10 mouse cellular contexts compared by ENCODE assay signal in genomic region chr11:109069326-109069709, GRCm38 (mm10).
DNase-seq lines count a peak whose midpoint lies in the region; ATAC-seq lines count a peak whose summit lies in the region.
"Had no signal": no experiment of that assay in that cellular context is flagged by ENCODE, and none has a peak within 500 bp of the region (broad histone marks: within the 10 kb centered on the region; RNA-seq: fewer than 3 reads in every experiment).

No protein-coding gene starts in this region.

- peak; percentile 83 to 90 for DNase-seq in adrenal gland, adult (ENCODE audit: inconsistent age in 2 of 2, low spot score in 1 of 2)
- DNase-seq in adrenal gland, adult 18-20 months (ENCODE audit: low spot score in 2 of 2): no peak
- no peak for DNase-seq in neural tube, embryonic 11.5 days (ENCODE audit: low spot score)
- no peak for DNase-seq in neural tube, embryonic 10.5 days (ENCODE audit: extremely low spot score, low spot score)
- no peak for DNase-seq in right cerebral cortex, adult 2 months (ENCODE audit: low spot score in 2 of 2)
- DNase-seq in right cerebral cortex, postnatal 4 days: no peak

- H3K27me3 ChIP-seq in neural tube, embryonic 11.5 days (ENCODE audit: control insufficient read depth, insufficient read depth, low read length): no peaks in the 10 kb centered on the region
- peaks cover 26% of the 10 kb centered on the region for H3K27me3 ChIP-seq in limb, embryonic 13.5 days
- H3K27me3 ChIP-seq: stomach, embryonic 15.5 days had no signal

- no peaks in the 10 kb centered on the region for H3K9me3 ChIP-seq in neural tube, embryonic 11.5 days (ENCODE audit: control insufficient read depth, low read length)
- no peaks in the 10 kb centered on the region for H3K9me3 ChIP-seq in limb, embryonic 13.5 days
- H3K9me3 ChIP-seq: stomach, embryonic 15.5 days had no signal

- H3K4me1 ChIP-seq in neural tube, embryonic 11.5 days (ENCODE audit: control insufficient read depth, insufficient read depth, low read length): peaks cover 30% of the 10 kb centered on the region
- peaks cover 30% of the 10 kb centered on the region for H3K4me1 ChIP-seq in limb, embryonic 13.5 days

- peak overlapping the region; percentile 14; the same call in 1 of the 2 replicates for H3K4me2 ChIP-seq in neural tube, embryonic 11.5 days (ENCODE audit: low read depth)
- H3K4me2 ChIP-seq in limb, embryonic 13.5 days (replicated peaks): peak overlapping the region; percentile 32
- H3K4me2 ChIP-seq: stomach, embryonic 15.5 days had no signal

- H3K27ac ChIP-seq in neural tube, embryonic 11.5 days (ENCODE audit: low read depth, low read length): peak overlapping the region; percentile 88
- no peak overlapping the region for H3K27ac ChIP-seq in limb, embryonic 13.5 days
- H3K27ac ChIP-seq: left cerebral cortex, adult 2 months; stomach, embryonic 15.5 days had no signal

- no peaks in the 10 kb centered on the region for H3K36me3 ChIP-seq in neural tube, embryonic 11.5 days (ENCODE audit: control insufficient read depth, insufficient read depth, low read length)
- no peaks in the 10 kb centered on the region for H3K36me3 ChIP-seq in limb, embryonic 13.5 days
- H3K36me3 ChIP-seq: stomach, embryonic 15.5 days had no signal

- H3K4me3 ChIP-seq in neural tube, embryonic 11.5 days (ENCODE audit: low read depth, low read length): no peak overlapping the region
- H3K4me3 ChIP-seq in limb, embryonic 13.5 days: no peak overlapping the region
- H3K4me3 ChIP-seq: left cerebral cortex, adult 2 months; stomach, embryonic 15.5 days had no signal

- H3K9ac ChIP-seq in neural tube, embryonic 11.5 days (ENCODE audit: low read length): no peak overlapping the region
- no peak overlapping the region for H3K9ac ChIP-seq in limb, embryonic 13.5 days
- H3K9ac ChIP-seq: stomach, embryonic 15.5 days had no signal

- ATAC-seq in neural tube, embryonic 11.5 days (ENCODE audit: insufficient read depth, low FRiP score, low TSS enrichment): peak; percentile 49
- no peak for ATAC-seq in limb, embryonic 13.5 days (ENCODE audit: low FRiP score, low read depth)
- ATAC-seq in megakaryocyte-erythroid progenitor cell, adult 5-6 weeks (replicated peaks; ENCODE audit: low FRiP score, low TSS enrichment, poor library complexity, severe bottlenecking): no peak

- WGBS in neural tube, embryonic 11.5 days: 22% methylated on average over 6 of the region's 6 CpGs
- 38% methylated on average over 6 of the region's 6 CpGs for WGBS in limb, embryonic 13.5 days

Comparison
In these comparisons a context has a peak if more than half of its experiments do, and no peak if none do; other contexts are left out.
1. DNase-seq: peak in adrenal gland, adult (2 of 2); none in adrenal gland, adult 18-20 months (0 of 2), neural tube, embryonic 11.5 days (single experiment), neural tube, embryonic 10.5 days (single experiment), right cerebral cortex, adult 2 months (0 of 2) and right cerebral cortex, postnatal 4 days (single experiment).